Mouse (Mus musculus): ENCODE results near the gene Ccnb2. TPM values are rescaled to one million over a fixed set of nuclear protein-coding genes. Genes with fewer than 3 reads are reported as not detected.

Ccnb2 gene
- polyA plus RNA-seq, 1 experiment from 2014 or later, result 42.9 TPM

DNA sequence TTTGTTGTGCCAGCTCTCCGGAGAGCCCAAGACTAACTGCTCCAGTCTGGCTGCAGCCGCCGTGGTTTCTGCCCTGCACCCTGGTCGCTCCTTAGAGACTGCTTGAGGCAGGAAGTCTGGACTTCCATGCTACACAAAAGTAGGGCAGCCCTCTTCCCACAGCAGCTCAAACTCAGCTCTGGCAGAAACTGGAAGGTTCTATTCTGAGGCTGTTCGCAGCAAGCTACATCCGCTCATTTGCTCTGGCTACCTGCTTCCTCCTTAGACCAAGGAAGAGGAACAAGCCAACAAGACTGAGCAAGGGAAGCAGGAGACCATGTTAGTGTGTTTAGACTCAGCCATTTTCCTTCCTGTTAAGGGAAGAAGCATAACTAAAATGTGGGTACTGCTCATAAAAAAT is 54.4 kb downstream of the Ccnb2 start:
- H3K4me1 ChIP-seq (ENCODE audit: control insufficient read depth, insufficient read depth, low read length), result no peaks in the 10 kb centered on the region
- H3K27ac ChIP-seq (replicated peaks; ENCODE audit: low read depth, low read length), result no peak overlapping the region
- H3K36me3 ChIP-seq (ENCODE audit: control insufficient read depth, insufficient read depth, low read length), result no peaks in the 10 kb centered on the region
- DNase-seq (no peak), ATAC-seq (ENCODE audit: low FRiP score, low TSS enrichment) (no peak)
- H3K9ac ChIP-seq (replicated peaks; ENCODE audit: low read length), result no peak overlapping the region
- H3K9me3 ChIP-seq (ENCODE audit: control insufficient read depth, low read length), result no peaks in the 10 kb centered on the region
- WGBS, result 91% methylated on average over 6 of the region's 6 CpGs
- no peak overlapping the region for H3K4me3 ChIP-seq (replicated peaks; ENCODE audit: low read depth, low read length)
- H3K27me3 ChIP-seq (ENCODE audit: control insufficient read depth, insufficient read depth, low read length), result no peaks in the 10 kb centered on the region
- H3K4me2 ChIP-seq (ENCODE audit: low read length), result no peak overlapping the region

DNA sequence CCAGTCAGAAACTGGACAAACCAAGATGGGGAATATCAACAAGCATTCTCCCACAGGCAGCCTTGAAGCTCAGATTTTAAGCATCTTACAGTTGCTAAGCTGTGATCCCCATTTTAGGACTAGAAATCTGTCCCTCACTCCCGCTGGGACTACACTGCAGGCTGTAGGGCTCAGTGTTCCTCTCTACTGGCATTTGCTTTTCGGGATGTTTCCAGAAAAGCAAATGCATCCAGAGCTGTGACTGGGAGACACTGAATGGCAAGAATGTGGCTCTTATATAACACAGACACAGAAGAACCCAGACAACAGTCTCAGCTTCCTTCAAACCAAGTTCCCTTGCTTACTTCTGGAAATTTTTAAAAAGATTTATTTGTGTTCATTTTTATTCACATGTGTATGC is 55.4 kb downstream of the Ccnb2 start:
- Histone ChIP-seq H3K36me3 (ENCODE audit: control insufficient read depth, insufficient read depth, low read length) (no peaks in the 10 kb centered on the region), H3K9me3 (ENCODE audit: control insufficient read depth, low read length) (no peaks in the 10 kb centered on the region), H3K4me3 (replicated peaks; ENCODE audit: low read depth, low read length) (no peak overlapping the region), H3K27ac (replicated peaks; ENCODE audit: low read depth, low read length) (no peak overlapping the region), H3K4me2 (ENCODE audit: low read length) (no peak overlapping the region), H3K27me3 (ENCODE audit: control insufficient read depth, insufficient read depth, low read length) (no peaks in the 10 kb centered on the region), H3K4me1 (ENCODE audit: control insufficient read depth, insufficient read depth, low read length) (no peaks in the 10 kb centered on the region), H3K9ac (replicated peaks; ENCODE audit: low read length) (no peak overlapping the region)
- 84% methylated on average over 2 of the region's 2 CpGs for WGBS
- no peak for ATAC-seq (ENCODE audit: low FRiP score, low TSS enrichment)
- no peak for DNase-seq

DNA sequence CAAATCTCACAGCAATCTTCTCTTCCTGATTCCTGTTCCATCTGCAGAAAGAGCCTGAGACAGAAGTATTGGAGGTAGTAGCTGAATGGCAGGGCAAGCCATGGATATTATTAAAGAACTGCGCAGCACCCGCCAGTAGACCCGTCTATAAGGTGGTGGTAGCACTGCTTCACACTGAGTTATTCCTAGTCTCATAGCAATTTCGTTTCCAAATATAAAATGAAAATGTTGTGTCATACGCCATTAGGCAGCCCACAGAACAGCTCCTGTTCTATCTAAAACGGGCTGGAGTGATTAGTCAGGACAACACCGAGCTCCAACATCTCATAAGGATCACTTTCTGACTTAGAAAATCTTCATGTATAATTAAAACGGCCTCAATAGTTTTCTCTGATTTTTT is 56.6 kb downstream of the Ccnb2 start:
- no peak for ATAC-seq (ENCODE audit: low FRiP score, low TSS enrichment)
- H3K4me1 ChIP-seq (ENCODE audit: control insufficient read depth, insufficient read depth, low read length), result no peaks in the 10 kb centered on the region
- no peak overlapping the region for H3K4me2 ChIP-seq (ENCODE audit: low read length)
- DNase-seq, result no peak
- 93% methylated on average over 8 of the region's 8 CpGs for WGBS
- no peaks in the 10 kb centered on the region for H3K36me3 ChIP-seq (ENCODE audit: control insufficient read depth, insufficient read depth, low read length)
- H3K27me3 ChIP-seq (ENCODE audit: control insufficient read depth, insufficient read depth, low read length), result no peaks in the 10 kb centered on the region
- H3K27ac ChIP-seq (replicated peaks; ENCODE audit: low read depth, low read length), result no peak overlapping the region
- no peak overlapping the region for H3K9ac ChIP-seq (replicated peaks; ENCODE audit: low read length)
- H3K9me3 ChIP-seq (ENCODE audit: control insufficient read depth, low read length), result no peaks in the 10 kb centered on the region
- H3K4me3 ChIP-seq (replicated peaks; ENCODE audit: low read depth, low read length), result no peak overlapping the region

DNA sequence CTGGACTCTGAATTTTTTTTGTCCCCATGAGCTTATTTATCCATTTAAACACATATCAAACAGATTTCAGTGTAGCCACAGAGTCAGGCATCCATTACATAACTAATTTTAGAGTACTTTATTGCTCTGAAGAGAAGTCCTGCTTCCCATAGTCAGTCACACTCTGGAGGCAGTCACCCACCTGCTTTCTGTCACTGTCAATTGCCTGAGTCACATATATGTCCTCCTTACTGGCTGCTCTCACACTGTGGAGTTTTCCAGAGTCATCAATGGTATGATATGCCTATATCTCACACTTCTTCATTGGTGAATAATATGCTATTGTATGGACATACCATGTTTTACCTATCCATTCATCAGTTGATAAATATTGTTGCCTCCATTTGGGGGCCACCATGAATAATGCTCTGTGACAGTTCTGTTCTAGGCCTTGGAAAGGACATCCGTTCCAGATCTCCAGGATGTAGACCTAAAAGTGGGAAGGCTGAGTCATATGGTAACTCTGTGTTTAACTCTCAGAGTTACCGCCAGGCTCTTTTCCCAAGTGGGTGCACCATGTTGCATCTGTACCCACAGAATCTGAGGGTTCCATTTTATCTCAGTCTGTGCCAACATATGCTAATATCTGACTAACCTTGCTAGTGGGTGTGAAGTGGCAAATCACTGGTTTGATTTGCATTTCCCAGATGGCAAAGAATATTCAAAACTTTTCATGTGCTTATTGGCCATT is 61.8 kb downstream of the Ccnb2 start:
- ATAC-seq (ENCODE audit: low FRiP score, low TSS enrichment) (no peak), DNase-seq (no peak)
- H3K4me1 ChIP-seq (ENCODE audit: control insufficient read depth, insufficient read depth, low read length), result no peaks in the 10 kb centered on the region
- no peak overlapping the region for H3K4me2 ChIP-seq (ENCODE audit: low read length)
- no peak overlapping the region for H3K4me3 ChIP-seq (replicated peaks; ENCODE audit: low read depth, low read length)
- H3K36me3 ChIP-seq (ENCODE audit: control insufficient read depth, insufficient read depth, low read length), result no peaks in the 10 kb centered on the region
- H3K9ac ChIP-seq (replicated peaks; ENCODE audit: low read length), result no peak overlapping the region
- no peaks in the 10 kb centered on the region for H3K27me3 ChIP-seq (ENCODE audit: control insufficient read depth, insufficient read depth, low read length)
- H3K9me3 ChIP-seq (ENCODE audit: control insufficient read depth, low read length), result no peaks in the 10 kb centered on the region
- WGBS, result 96% methylated on average over 2 of the region's 2 CpGs
- no peak overlapping the region for H3K27ac ChIP-seq (replicated peaks; ENCODE audit: low read depth, low read length)

Small RNA genes lying within 50 kb of the gene (microRNA-seq; reads per million reads assigned to microRNA genes)
- gene Mir5626, result 5.3 reads per million, percentile 28 among the genes with 10 or more reads in this experiment

Other genes starting within 250 kb of the Ccnb2 start
- gene Myo1e, start 214.2 kb downstream of the Ccnb2 start, polyA plus RNA-seq (2014; fragmentation: Nextera tagmentation; extraction: Ambion mirVana), result 3.8 and 6.5 TPM in 2 replicates
- 37.5 and 38.9 TPM in 2 replicates for gene Rnf111, start 82.2 kb upstream of the Ccnb2 start, polyA plus RNA-seq (2014; fragmentation: Nextera tagmentation; extraction: Ambion mirVana)
- 61.8 and 65.5 TPM in 2 replicates for gene Sltm, start 121.2 kb upstream of the Ccnb2 start, polyA plus RNA-seq (2014; fragmentation: Nextera tagmentation; extraction: Ambion mirVana)
- gene Gm10642, start 234.7 kb upstream of the Ccnb2 start, polyA plus RNA-seq (2014; fragmentation: Nextera tagmentation; extraction: Ambion mirVana), result 0.41 and 0.77 TPM in 2 replicates
- 23.0 and 25.6 TPM in 2 replicates for gene Mindy2, start 235.6 kb upstream of the Ccnb2 start, polyA plus RNA-seq (2014; fragmentation: Nextera tagmentation; extraction: Ambion mirVana)

All from midbrain, embryonic 14.5 days (tissue).